Mouse (Mus musculus): ENCODE measurements around the gene Oxnad1.

DNA sequence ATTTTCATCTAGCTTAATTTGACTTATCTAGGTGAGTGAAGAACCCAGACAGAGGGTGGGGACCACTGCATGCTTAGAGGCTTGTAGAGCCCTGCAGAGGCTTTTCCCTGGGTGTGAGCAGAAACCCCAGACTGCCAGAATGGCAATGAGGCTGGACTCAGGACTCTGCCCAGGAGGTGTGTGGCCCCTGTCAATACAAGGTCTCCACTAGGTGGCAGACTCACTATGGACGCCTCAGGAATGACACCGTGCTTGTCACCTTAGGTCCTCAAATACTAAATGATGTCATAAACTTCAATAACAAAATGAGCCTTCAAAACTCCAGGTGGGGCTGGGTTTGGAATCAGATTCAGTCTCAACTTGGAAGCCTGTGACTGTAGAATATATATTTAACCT lies 36.7 kb downstream of the Oxnad1 start:
- no peak for TF ChIP-seq POLR2A (IDR thresholded peaks at IDR 0.05; ENCODE audit: low read depth, low read length)
- TF ChIP-seq CTCF (conservative IDR thresholded peaks at IDR 0.05; ENCODE audit: insufficient read depth, insufficient read length, low read depth, low read length) = peak; percentile 80
